Mouse (Mus musculus) lung, postnatal 0 days (tissue): ENCODE results near the gene Zdhhc22. TPM values are rescaled to one million over a fixed set of nuclear protein-coding genes. Genes with fewer than 3 reads are reported as not detected.

ENCODE experiments used
- ATAC-seq: fragments of 200-750 bp; cut with Nextera tagmentation; 2 replicates; pipeline ENCODE4 v1.8.0; 2017; ENCODE audit warnings: moderate library complexity
- DNase-seq: peaks from one replicate; pipeline ENCODE4 v3.0.0-alpha.2; 2016; ENCODE audit warnings: low spot score
- H3K27ac ChIP-seq: fragments of 300-500 bp; sonication (generic); 2 replicates; pipeline ENCODE4 v1.5.1; 2014; ENCODE audit warnings: antibody characterized with exemption, mild to moderate bottlenecking, low read length, mixed read lengths
- H3K27me3 ChIP-seq: fragments of 300-500 bp; sonication (generic); replicated peaks from 2 replicates; pipeline ENCODE4 v1.6.1; 2014; ENCODE audit warnings: low read length, mixed read lengths; ENCODE audit not compliant: insufficient read depth
- H3K36me3 ChIP-seq: fragments of 300-500 bp; sonication (generic); 2 replicates; pipeline ENCODE4 v1.6.1; 2014; ENCODE audit warnings: low read length, mixed read lengths; ENCODE audit not compliant: insufficient read depth
- H3K4me1 ChIP-seq: fragments of 300-500 bp; sonication (generic); 2 replicates; pipeline ENCODE4 v1.6.1; 2014; ENCODE audit warnings: antibody characterized with exemption, low read depth, low read length, mixed read lengths; ENCODE audit not compliant: insufficient read depth
- H3K4me2 ChIP-seq: fragments of 300-500 bp; sonication (generic); replicated peaks from 2 replicates; pipeline ENCODE4 v1.6.1; 2014; ENCODE audit warnings: low read depth, mild to moderate bottlenecking, low read length, moderate library complexity, mixed read lengths
- H3K4me3 ChIP-seq: fragments of 300-500 bp; sonication (generic); 2 replicates; pipeline ENCODE4 v1.5.1; 2014; ENCODE audit warnings: low read depth, low read length
- H3K9ac ChIP-seq: fragments of 300-500 bp; sonication (generic); replicated peaks from 2 replicates; pipeline ENCODE4 v1.6.1; 2014; ENCODE audit warnings: low read depth, mild to moderate bottlenecking
- H3K9me3 ChIP-seq: fragments of 300-500 bp; sonication (generic); 2 replicates; pipeline ENCODE4 v1.6.1; 2016; ENCODE audit warnings: low read length, mixed read lengths
- CTCF ChIP-seq: IDR thresholded peaks from 2 replicates; pipeline ENCODE4 v1.5.1; 2016; ENCODE audit warnings: antibody characterized with exemption, mild to moderate bottlenecking
- EP300 ChIP-seq: IDR thresholded peaks from 2 replicates; pipeline ENCODE4 v1.6.1; 2016; ENCODE audit warnings: antibody characterized with exemption, mild to moderate bottlenecking, control low read depth
- WGBS: fragments of 180-500 bp; shearing (Covaris S2); extraction: QIAGEN DNeasy Blood & Tissue Kit; methylation state at CpG from one replicate; pipeline ENCODE4 v1.1.7; 2014; 5-methylcytosine and 5-hydroxymethylcytosine counted together
- polyA plus RNA-seq: library from polyadenylated mRNA; unstranded; fragments of >200 nt; fragmentation: Nextera tagmentation; extraction: Ambion mirVana; gene quantifications from 2 replicates; pipeline ENCODE4 v1.2.1, GENCODE M21; 2015

Zdhhc22 gene
- polyA plus RNA-seq, 1 experiment from 2014 or later: not detected

GRCm38 (mm10) chr12:86999283-86999820, 9.1 kb upstream of the Zdhhc22 start:
- no peak for TF ChIP-seq EP300
- TF ChIP-seq CTCF: peak; percentile 41
- ATAC-seq (peak; percentile 63), DNase-seq (peak; percentile 51)
- Histone ChIP-seq H3K4me1 (no peaks in the 10 kb centered on the region), H3K4me2 (no peak overlapping the region), H3K9ac (no peak overlapping the region), H3K27ac (no peak overlapping the region), H3K9me3 (no peaks in the 10 kb centered on the region), H3K4me3 (no peak overlapping the region), H3K27me3 (no peaks in the 10 kb centered on the region), H3K36me3 (no peaks in the 10 kb centered on the region)
- 40% methylated on average over 10 of the region's 10 CpGs for WGBS

DNA sequence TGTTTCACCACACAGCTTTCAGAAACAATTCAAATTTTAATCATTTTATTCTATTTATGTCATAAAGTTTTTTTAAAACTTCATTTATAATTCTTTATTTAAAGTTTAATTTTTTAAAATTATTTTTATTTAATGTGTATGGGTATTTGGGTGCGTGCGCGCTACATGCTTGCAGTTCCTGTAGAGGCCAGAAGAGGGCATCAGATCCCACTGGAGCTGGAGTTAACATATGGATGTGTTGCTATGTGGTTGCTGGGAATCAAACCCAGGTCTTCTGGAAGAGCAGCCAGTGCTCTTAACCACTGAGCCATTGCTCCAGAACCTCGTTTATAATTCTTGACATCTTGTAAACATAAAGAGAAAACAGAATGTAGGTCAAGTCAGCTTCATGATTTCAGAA, 8.5 kb upstream of the Zdhhc22 start:
- H3K27me3 ChIP-seq: no peaks in the 10 kb centered on the region
- no peak overlapping the region for H3K4me2 ChIP-seq
- H3K4me1 ChIP-seq: no peaks in the 10 kb centered on the region
- no peaks in the 10 kb centered on the region for H3K36me3 ChIP-seq
- H3K9me3 ChIP-seq: no peaks in the 10 kb centered on the region
- H3K27ac ChIP-seq: no peak overlapping the region
- 85% methylated on average over 4 of the region's 4 CpGs for WGBS
- ATAC-seq (no peak), DNase-seq (no peak)
- H3K9ac ChIP-seq: no peak overlapping the region
- H3K4me3 ChIP-seq: no peak overlapping the region
- TF ChIP-seq CTCF (no peak; the same call in 1 of the 2 replicates), EP300 (no peak)

GRCm38 (mm10) chr12:86995931-86996330, 5.7 kb upstream of the Zdhhc22 start:
- Histone ChIP-seq H3K4me3 (no peak overlapping the region), H3K9ac (no peak overlapping the region), H3K27me3 (peaks cover under 1% of the 10 kb centered on the region; the same call in 1 of the 2 replicates), H3K4me2 (no peak overlapping the region), H3K27ac (no peak overlapping the region), H3K9me3 (no peaks in the 10 kb centered on the region), H3K36me3 (no peaks in the 10 kb centered on the region), H3K4me1 (no peaks in the 10 kb centered on the region)
- no peak for TF ChIP-seq CTCF
- ATAC-seq: no peak
- 64% methylated on average over 6 of the region's 6 CpGs for WGBS
- no peak for DNase-seq

DNA sequence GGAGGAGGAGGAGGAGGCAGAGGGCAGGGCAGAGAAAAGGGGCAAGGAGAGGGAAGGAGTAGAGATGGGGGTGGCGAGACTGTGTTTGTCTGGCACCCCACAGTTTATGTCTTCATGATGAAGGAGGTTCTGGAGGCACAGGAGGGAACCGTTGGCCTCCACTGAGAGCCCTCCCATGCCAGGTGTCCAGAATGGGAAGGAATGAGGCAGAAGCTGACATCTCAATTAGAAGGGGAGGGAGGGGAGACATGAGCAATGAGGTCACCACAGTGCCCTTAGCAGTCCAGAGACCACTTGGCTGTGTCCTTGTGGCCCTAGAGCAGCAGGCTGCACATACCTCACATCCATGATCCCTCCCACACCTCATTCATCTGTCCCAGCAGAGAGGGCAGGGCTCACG, 4.5 kb upstream of the Zdhhc22 start:
- ATAC-seq (no peak), DNase-seq (no peak)
- Histone ChIP-seq H3K27me3 (peaks cover 12% of the 10 kb centered on the region; the same call in 1 of the 2 replicates), H3K36me3 (no peaks in the 10 kb centered on the region), H3K4me3 (no peak overlapping the region), H3K4me2 (no peak overlapping the region), H3K9me3 (no peaks in the 10 kb centered on the region), H3K9ac (no peak overlapping the region), H3K27ac (no peak overlapping the region), H3K4me1 (no peaks in the 10 kb centered on the region)
- WGBS: 49% methylated on average over 3 of the region's 3 CpGs
- no peak for TF ChIP-seq CTCF
- TF ChIP-seq EP300: no peak

DNA sequence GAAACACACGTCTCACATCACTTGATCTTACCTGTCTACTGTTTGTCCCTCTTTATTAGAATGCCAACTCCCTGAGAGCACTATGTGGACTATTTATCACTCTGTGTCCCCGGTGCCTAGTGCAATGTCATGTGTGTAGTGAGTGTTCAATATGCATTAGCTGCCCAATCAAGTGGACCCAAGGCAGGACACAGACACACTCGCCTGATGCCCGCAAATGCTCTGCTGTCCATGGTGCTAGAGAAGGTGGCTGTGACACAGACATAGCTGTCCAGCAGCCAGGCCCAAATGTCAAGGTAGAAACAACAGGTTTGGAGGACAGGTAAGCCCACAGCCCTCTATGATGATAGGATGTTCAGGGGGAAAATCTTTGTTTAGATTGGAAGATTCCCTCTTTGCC, 3.9 kb upstream of the Zdhhc22 start:
- DNase-seq: no peak
- 28% methylated on average over 4 of the region's 4 CpGs for WGBS

GRCm38 (mm10) chr12:86990755-86991110, 503 bp upstream of the Zdhhc22 start:
- Histone ChIP-seq H3K9me3 (no peaks in the 10 kb centered on the region), H3K27ac (no peak overlapping the region), H3K9ac (no peak overlapping the region), H3K27me3 (peaks cover 31% of the 10 kb centered on the region), H3K4me1 (no peaks in the 10 kb centered on the region), H3K4me3 (no peak overlapping the region), H3K36me3 (no peaks in the 10 kb centered on the region), H3K4me2 (0 out of 2 replicates have a peak overlapping the region, but pooled peaks have one; percentile 3)
- no peak for DNase-seq
- TF ChIP-seq EP300 (no peak), CTCF (no peak)
- 0 out of 2 replicates have a peak, but pooled peaks have one; percentile 3 for ATAC-seq
- WGBS: 38% methylated on average over 2 of the region's 2 CpGs

More for the DNA sequence above, 3.9 kb upstream of the Zdhhc22 start:
- H3K4me1 ChIP-seq: no peaks in the 10 kb centered on the region
- H3K9me3 ChIP-seq: no peaks in the 10 kb centered on the region
- TF ChIP-seq EP300 (no peak), CTCF (no peak)
- H3K36me3 ChIP-seq: no peaks in the 10 kb centered on the region
- no peak overlapping the region for H3K4me2 ChIP-seq
- H3K27me3 ChIP-seq: peaks cover 17% of the 10 kb centered on the region; the same call in 1 of the 2 replicates
- H3K4me3 ChIP-seq: no peak overlapping the region
- no peak overlapping the region for H3K9ac ChIP-seq
- ATAC-seq: no peak
- no peak overlapping the region for H3K27ac ChIP-seq

DNA sequence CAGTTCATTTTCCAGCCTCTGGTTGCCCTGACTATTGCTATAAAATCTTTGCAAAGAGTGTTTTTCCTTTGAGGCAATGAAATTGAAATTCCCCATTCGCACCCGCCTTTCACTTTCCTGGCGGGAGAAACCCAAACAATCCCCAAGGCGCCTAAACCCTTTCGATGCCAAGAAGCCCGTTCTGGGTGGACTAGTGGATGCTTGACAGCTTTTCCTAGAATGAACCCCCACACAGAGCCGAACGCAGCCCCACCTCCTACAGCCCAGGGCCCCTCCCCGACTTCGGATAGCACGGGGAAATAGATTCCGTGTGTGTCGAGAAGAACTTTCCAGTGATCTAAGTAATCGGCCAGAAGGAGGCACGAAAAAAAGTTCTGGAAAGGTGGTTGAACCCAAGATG, 852 bp downstream of the Zdhhc22 start:
- H3K4me1 ChIP-seq: no peaks in the 10 kb centered on the region
- no peak for DNase-seq
- no peaks in the 10 kb centered on the region for H3K36me3 ChIP-seq
- no peak for ATAC-seq
- H3K27me3 ChIP-seq: peaks cover 35% of the 10 kb centered on the region
- no peak overlapping the region for H3K9ac ChIP-seq
- H3K4me3 ChIP-seq: no peak overlapping the region
- H3K4me2 ChIP-seq: no peak overlapping the region
- H3K9me3 ChIP-seq: no peaks in the 10 kb centered on the region
- no peak overlapping the region for H3K27ac ChIP-seq
- TF ChIP-seq EP300: no peak
- WGBS: 7% methylated on average over 15 of the region's 15 CpGs
